Mouse (Mus musculus) embryo, embryonic 10 days (tissue): ENCODE data around the gene Dnajc8.
"Not testable (repeated sequence)": the region's sequence is repeated elsewhere in the genome, so short reads cannot be mapped to it uniquely, and the experiment has no call there.

Source experiments
- DNase-seq: peaks from one replicate; pipeline ENCODE4 v3.0.0-alpha.2; 2015; ENCODE audit warnings: low spot score

Dnajc8 gene

DNA sequence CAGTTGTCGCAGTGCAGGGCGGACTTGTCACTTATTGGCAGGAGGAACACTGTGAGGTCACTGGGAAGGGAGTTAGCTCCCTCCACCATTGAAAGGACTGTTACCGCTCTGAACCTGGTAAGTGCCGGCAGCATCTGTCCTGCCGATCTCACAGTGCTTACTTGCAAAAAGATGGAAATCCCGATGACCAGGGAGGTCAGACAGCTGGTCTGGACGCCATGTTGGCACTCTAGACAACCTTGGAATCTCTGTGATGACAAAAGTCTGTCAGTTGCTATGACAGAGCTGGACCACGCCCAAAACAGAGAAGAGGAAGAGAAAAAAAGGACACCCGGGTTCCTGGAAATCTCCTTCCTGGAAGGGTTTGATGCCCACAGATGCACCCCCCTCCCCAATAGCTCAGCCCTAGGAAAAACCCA lies 32.0 kb downstream of the Dnajc8 start:
- no peak for DNase-seq

DNA sequence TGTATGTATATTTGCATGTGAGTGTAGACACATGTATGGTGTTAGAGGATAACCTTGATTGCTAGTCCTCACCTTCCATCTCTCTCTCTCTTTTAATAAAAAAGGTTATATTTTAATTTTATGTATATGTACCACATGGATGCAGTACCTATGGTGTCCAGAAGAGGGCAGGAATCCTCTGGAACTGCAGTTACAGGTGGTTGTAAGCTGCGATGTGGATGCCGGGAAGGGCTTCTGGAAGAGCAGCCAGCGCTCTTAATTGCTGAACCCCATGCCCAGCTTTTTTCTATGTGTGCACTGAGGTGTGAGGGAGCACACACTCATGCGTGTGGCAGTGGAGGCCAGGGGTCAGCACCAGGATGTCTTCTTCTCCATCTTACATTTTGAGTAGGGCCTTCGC lies 33.8 kb downstream of the Dnajc8 start:
- no peak for DNase-seq

DNA sequence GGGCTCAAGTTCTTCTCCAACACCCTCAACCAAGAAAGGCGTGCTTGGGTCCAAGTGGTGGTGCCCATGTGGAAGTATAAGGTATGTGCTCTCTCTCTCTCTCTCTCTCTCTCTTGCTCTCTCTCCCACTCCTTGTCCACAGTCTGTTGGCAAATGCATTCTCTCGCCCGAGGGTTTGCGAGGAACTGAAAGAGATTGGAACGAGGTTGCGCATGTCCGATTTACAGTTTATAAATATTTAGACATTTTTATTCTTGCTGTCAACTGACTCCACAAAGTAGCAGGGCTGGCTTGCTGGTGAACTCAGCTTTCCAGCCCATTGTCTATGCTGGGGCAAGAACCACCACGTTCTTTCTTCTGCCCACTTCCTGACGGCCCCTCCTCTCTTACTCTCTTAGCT lies 35.8 kb downstream of the Dnajc8 start:
- no peak for DNase-seq

DNA sequence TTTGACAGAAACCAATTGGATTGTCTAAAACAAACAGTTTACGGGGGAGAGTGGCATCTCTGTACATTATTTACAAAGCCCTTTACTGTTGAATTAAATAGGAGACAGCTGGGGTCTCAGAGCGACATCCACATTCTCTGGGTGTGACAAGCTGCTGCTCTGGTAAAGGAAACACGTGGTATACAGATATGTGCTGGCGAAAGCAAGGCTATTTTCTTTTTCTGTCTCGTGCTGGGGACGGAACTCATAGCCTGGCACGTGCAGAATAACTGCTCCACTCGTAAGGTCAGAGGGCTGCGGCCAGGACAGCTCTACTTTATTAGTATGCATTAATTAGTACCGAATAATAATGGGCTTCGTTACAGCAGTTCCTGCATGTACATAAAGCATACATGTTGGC lies 38.0 kb downstream of the Dnajc8 start:
- no peak for DNase-seq

DNA sequence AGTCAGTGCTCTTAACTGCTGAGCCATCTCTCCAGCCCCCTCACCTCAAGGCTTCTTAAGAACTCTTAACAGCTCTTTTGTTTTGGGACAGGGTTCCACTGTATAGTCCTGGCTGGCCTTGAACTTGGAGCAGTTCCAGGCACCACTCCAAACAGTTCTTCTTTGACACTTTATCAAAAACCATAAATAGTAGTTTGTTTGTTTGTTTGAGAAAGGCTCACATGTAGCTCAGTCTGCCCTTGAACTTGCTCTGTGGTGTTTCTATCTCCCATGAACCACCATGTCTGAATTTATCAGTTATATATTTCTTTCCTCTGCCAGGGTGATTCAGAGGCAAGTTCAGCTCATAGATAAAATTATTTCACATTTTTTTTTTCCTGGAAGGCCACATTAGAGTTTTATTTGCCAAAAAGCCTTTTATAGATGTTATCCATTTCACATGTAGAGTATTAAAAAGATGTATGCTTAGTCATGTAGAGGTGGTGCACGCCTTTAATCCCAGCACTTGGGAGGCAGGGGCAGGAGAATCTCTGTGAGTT lies 39.5 kb downstream of the Dnajc8 start:
- no peak for DNase-seq

DNA sequence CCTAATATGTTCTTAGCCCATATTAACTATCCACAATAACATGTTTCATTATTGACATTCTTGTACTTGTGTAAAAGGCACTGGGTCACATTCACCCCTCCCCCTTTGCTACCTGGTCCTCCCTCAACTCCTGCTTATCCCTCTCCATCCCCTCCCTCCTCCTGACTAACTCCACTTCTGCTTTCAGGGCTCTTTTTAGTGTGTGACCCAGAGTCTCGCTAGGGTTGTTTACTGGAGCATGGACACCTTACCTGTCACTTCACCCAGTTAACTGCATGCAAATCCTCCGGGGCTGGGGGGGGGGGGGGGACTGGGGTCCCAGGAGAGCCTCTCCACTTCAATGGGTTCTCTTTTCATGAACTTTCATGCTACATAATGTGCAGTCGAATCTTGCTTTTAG lies 48.4 kb downstream of the Dnajc8 start:
- no peak for DNase-seq

DNA sequence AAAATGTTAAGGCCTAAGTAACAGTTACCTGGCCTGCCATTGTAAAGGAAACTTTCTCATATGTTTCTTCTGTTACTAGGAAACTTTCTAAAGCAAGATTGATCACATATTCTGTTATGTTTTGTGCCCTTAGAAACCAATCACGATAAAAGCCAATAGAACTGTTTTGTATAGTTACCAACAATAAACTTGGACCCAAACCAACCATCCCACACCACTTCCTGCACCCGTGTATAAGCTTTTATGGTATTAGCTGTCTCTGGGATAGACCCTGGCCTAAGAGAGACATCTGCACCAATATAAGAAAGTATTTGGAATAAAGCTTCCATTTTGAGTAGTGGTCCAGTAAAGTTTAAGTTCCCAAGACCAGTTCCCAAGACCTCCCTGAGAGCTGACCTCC lies 49.6 kb downstream of the Dnajc8 start:
- no peak for DNase-seq

DNA sequence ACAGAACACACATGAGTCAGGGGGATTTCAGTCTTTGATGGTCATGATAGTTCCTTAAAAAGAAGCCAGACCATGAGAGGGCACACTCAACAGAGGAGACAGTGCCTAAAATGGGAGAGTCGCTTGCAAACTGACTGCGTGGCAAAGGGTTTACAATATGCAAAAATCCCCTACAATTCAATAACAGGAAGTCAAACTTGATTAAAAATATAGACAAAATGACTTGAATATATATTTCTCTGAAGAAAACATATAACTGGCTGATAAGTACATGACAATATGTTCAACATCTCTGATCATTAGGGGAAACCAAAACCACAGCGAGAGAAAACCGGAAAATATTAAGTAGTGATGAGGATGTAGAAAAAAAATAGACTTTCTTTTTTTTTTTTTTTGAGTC lies 50.9 kb downstream of the Dnajc8 start:
- no peak for DNase-seq

DNA sequence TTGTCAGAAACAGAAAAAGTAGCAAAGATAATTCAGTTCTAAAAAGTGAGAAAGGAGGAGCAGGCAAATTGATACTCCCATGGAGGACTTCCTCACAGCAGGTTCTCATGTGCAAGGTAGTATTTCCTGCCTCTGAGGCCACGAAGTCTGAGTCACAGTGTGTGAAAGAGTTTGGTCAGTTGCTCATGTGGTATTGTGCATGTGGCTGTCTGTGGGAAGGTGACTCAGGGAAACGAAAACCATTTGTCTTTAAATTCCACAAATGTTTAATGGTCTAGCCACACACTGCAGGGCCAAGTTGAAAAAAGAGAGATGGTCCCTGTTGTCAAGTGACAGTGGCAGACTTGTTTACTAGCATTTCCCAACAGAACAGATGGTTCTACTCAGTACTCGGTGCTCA lies 53.2 kb downstream of the Dnajc8 start:
- DNase-seq: no peak

DNA sequence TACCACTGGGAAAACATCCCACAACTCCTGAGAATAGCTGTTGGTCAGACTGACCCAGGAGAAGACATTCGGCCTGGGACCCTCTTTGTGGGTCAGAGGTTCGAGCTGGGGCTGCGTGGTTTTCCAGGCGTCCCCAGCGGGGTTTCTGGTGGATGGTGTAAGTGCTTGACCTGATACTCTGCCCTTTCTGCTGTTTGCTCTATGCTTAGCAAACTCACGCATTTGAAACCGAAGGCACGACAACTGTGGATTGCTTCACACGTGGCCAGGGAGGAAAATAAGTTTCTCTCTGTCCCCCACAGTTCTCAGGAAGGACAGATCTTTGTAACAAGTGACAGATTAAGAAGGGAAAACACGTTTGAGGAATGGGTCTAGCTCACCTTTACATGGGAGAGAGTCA lies 55.3 kb downstream of the Dnajc8 start:
- no peak for DNase-seq

DNA sequence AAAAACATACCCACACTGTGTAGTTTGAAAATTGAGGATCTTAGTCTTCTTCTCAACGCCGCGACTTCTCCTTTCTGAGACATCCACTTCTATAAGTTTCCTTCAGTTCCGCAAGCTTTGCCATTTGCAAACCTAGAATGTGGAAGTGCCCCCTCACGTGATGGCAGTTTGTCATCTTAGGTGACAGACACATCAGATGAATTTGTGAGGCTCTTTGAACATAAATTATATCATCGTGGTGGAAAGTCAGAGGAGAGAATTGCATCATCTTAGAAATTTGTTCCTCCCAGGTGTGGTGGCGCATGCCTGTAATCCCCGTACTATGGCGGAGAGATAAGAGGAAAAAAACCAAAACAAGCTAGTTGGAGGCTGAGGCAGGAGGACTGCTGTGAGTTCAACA lies 57.6 kb downstream of the Dnajc8 start:
- DNase-seq: no peak

DNA sequence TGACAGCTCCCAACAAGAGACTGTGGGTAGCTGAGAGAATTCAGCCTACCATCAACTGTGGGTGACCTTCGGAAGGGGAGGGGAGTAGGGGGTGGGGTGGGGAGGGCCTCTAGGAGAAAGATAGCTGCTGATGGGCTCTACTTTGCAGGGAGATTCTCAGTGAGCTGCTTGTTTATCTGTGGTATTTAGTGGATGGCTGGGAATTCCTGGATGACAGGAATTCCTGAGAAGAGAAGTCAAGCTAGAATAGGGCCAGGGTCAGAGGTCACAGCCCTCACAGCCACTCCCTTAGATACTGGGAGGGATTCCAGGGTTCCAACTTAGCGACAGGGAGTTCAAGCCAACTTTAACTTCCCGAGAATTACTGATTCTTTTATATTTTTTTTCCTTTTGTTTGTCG lies 58.8 kb downstream of the Dnajc8 start:
- peak; percentile 78 for DNase-seq

DNA sequence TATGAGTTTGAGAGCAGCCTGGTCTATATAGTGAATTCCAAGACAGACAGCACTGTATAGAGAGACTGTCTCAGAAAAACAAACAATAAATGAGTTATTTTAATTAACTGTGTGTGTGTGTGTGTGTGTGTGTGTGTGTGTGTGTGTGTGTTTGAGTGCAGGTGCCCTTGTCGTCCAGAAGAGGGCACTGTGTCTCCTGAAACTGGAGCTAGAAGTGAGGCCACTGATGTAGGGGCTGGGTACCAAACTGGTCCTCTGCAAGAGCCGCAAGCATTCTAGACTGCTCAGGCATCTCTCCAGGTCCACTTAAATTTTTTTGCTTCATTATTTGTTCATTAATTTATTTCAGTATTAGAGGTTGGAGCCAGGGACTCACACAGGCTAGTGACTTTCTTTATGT lies 63.5 kb downstream of the Dnajc8 start:
- no peak for DNase-seq

DNA sequence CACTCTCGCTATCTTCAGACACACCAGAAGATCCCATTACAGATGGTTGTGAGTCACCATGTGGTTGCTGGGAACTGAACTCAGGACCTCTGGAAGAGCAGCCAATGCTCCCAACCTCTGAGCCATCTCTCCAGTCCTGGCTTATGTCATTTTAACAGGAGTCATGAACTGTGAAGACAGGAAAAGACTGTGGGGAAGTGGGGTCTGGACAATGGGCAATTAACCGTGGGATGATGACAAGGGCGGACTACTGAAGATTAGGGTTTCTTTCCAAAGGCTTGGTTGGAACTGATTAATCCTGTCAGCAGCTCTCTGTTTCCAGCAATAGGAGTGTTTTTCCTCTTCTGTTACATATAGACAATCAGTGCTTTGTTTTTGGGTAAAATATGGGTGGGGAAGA lies 64.4 kb downstream of the Dnajc8 start:
- DNase-seq: no peak

DNA sequence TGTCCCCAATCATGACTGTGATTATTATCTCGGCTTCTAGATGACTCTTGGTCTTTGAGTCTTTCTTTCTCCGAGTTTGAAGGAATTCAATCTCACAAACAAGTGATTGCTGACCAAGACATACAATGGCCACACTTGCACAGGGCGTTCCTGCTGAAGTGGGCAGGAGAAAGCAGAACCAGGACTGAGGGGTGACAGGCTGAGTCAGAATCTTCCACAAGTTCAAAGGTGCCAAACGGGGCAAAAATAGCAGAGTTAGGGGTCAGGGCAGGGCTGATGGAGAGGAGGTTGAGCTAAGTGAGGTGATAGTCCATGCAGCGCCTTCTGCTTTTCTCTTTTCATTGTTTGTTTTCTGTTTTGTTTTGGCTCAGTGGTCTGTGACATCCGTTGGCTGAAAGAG lies 65.1 kb downstream of the Dnajc8 start:
- no peak for DNase-seq

DNA sequence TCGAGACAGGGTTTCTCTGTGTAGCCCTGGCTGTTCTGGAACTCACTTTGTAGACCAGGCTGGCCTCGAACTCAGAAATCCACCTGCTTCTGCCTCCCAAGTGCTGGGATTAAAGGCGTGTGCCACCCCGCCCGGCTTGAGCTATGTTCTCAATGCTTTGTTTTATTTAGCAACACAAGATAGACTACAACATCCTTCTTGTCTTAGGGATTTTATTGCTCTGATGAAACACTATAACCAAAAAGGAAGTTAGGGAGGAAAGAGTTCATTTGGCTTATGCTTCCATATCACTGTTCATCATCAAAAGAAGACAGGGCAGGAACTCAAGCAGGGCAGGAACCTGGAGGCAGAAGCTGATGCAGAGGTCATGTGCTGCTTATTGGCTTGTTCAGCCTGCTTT lies 65.9 kb downstream of the Dnajc8 start:
- DNase-seq: not testable (repeated sequence)
